Mouse (Mus musculus) neural tube, embryonic 11.5 days (tissue): ENCODE results near the gene Rtp2. TPM values are rescaled to one million over a fixed set of nuclear protein-coding genes. Genes with fewer than 3 reads are reported as not detected.

Experiments used
- ATAC-seq: fragments of 200-750 bp; cut with Nextera tagmentation; 2 replicates; pipeline ENCODE4 v1.8.0; 2017; ENCODE audit warnings: moderate number of reproducible peaks, mild to moderate bottlenecking, moderate TSS enrichment, moderate library complexity; ENCODE audit not compliant: insufficient read depth, low FRiP score, low TSS enrichment
- DNase-seq: peaks from one replicate; pipeline ENCODE4 v3.0.0-alpha.2; 2015; ENCODE audit warnings: low spot score
- H3K27ac ChIP-seq: fragments of 300-500 bp; sonication (generic); 2 replicates; pipeline ENCODE4 v1.5.1; 2014; ENCODE audit warnings: low read depth, mild to moderate bottlenecking, low read length
- H3K27me3 ChIP-seq: fragments of 300-500 bp; sonication (generic); 2 replicates; pipeline ENCODE4 v1.6.1; 2014; ENCODE audit warnings: mild to moderate bottlenecking, low read length, mixed read lengths; ENCODE audit not compliant: control insufficient read depth, insufficient read depth
- H3K36me3 ChIP-seq: fragments of 300-500 bp; sonication (generic); 2 replicates; pipeline ENCODE4 v1.6.1; 2014; ENCODE audit warnings: mild to moderate bottlenecking, low read length, moderate library complexity, mixed read lengths; ENCODE audit not compliant: control insufficient read depth, insufficient read depth
- H3K4me1 ChIP-seq: fragments of 300-500 bp; sonication (generic); 2 replicates; pipeline ENCODE4 v1.6.1; 2014; ENCODE audit warnings: low read length, mixed read lengths; ENCODE audit not compliant: control insufficient read depth, insufficient read depth
- H3K4me2 ChIP-seq: fragments of 300-500 bp; sonication (generic); 2 replicates; pipeline ENCODE4 v1.6.1; 2014; ENCODE audit warnings: low read depth, mild to moderate bottlenecking, moderate library complexity
- H3K4me3 ChIP-seq: fragments of 300-500 bp; sonication (generic); 2 replicates; pipeline ENCODE4 v1.5.1; 2014; ENCODE audit warnings: low read depth, low read length
- H3K9ac ChIP-seq: fragments of 300-500 bp; sonication (generic); 2 replicates; pipeline ENCODE4 v1.6.1; 2014; ENCODE audit warnings: mild to moderate bottlenecking, low read length
- H3K9me3 ChIP-seq: fragments of 300-500 bp; sonication (generic); 2 replicates; pipeline ENCODE4 v1.6.1; 2016; ENCODE audit warnings: low read length; ENCODE audit not compliant: control insufficient read depth
- WGBS: fragments of 180-500 bp; shearing (Covaris S2); extraction: QIAGEN DNeasy Blood & Tissue Kit; methylation state at CpG from one replicate; pipeline ENCODE4 v1.1.7; 2014; 5-methylcytosine and 5-hydroxymethylcytosine counted together
- polyA plus RNA-seq: library from polyadenylated mRNA; unstranded; fragments of >200 nt; fragmentation: Nextera tagmentation; extraction: Ambion mirVana; gene quantifications from 2 replicates; pipeline ENCODE4 v1.2.1, GENCODE M21; 2014

The Rtp2 gene
- polyA plus RNA-seq, 1 experiment from 2014 or later, result not detected

DNA sequence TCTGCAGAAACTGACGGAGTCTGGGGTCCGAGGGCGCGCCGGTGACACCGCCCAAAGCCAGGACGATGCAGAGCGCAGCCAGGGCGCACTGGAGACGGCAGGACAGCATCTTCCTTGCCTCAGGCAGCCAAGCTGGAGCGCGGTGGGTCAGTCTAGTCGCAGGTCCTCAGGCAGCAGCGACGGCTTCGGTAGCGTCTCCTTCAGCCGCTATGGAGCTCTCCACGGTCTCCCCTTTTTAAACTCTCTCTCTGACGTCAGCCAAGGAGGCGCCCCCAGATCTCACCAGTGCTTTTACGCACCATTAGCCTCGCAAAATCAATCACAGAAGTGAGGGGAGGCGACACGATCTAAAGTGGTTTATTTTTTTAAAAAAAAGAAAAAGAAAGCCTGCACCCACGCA, 41.6 kb downstream of the Rtp2 start, which contains the start of gene Sst:
Gene Sst, minus strand, starts transcription at position 323 of the 400 bp plus-strand sequence.
- peak; percentile 34 for DNase-seq
- peak within 1 kb of the TSS; percentile 18; the same call in 1 of the 2 replicates for H3K9ac ChIP-seq

DNA sequence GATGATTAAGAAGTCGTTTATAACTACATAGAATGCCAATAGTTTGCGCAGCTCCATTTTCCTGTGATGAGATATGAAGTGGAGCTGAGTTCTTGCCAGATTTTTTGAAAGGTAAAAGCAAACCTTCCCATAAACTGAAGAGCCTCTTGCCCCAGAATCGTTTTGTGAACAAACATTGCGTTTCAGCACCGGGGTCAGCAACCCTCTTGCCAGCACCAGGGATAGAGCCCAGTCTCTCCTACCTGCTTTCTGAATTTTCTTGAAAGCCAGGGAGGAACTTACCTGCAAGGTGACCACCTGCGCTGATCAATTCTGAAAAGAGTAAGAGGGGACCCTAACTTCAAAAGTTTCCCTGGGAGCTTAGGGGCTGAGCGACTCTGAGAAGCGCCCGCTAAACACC, 42.0 kb downstream of the Rtp2 start:
- Histone ChIP-seq H3K27me3 (peaks cover 20% of the 10 kb centered on the region), H3K4me2 (peak overlapping the region; percentile 36), H3K4me3 (peak overlapping the region; percentile 18), H3K27ac (no peak overlapping the region), H3K9ac (peak overlapping the region; percentile 18; the same call in 1 of the 2 replicates), H3K4me1 (no peaks in the 10 kb centered on the region), H3K36me3 (no peaks in the 10 kb centered on the region), H3K9me3 (no peaks in the 10 kb centered on the region)
- 6% methylated on average over 9 of the region's 9 CpGs for WGBS
- ATAC-seq (no peak), DNase-seq (peak; percentile 29)

More for the DNA sequence above, 41.6 kb downstream of the Rtp2 start, which contains the start of gene Sst:
- Histone ChIP-seq H3K9me3 (no peaks in the 10 kb centered on the region), H3K4me1 (no peaks in the 10 kb centered on the region), H3K4me2 (peak within 1 kb of the TSS; percentile 36), H3K27me3 (peaks cover 20% of the 10 kb centered on the region), H3K27ac (no peak within 1 kb of the TSS), H3K36me3 (no peaks in the 10 kb centered on the region), H3K4me3 (peak within 1 kb of the TSS; percentile 18)
- no peak for ATAC-seq
- WGBS, result 6% methylated on average over 26 of the region's 26 CpGs

DNA sequence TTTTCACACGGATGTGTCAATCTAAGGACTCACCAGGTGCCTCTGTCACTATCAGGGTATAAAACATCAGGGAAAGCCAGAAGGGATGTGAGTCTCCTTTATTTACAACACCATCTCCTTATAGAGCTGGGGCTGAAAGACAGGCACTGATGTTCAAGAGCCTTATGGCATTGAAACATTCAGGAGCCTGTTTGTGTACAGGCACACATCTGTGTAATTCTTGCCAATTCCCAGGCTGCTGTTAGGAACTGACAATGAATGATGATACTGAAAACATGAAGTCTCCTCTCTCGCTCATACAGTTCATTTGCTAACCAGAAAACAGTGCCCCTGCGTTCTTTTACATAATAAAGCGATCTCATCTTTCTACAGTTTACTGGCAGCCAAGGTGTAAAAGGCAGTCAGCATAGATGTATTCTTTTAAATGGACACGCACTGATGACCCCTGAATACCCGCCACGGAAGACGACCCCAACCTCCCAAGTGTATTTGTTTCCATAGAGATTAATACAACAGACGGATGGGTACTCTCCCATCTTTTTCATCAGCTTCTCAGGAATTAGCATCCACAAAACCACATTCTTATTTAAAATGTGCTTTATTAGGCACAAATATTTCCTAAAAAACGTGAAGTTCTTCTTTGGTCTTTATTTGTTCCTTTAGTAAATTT, 44.1 kb downstream of the Rtp2 start:
- Histone ChIP-seq H3K27me3 (peaks cover 20% of the 10 kb centered on the region), H3K4me1 (no peaks in the 10 kb centered on the region), H3K36me3 (no peaks in the 10 kb centered on the region), H3K27ac (no peak overlapping the region), H3K4me2 (no peak overlapping the region), H3K9ac (no peak overlapping the region), H3K4me3 (no peak overlapping the region), H3K9me3 (no peaks in the 10 kb centered on the region)
- WGBS, result 61% methylated on average over 10 of the region's 10 CpGs
- no peak for ATAC-seq
- peak; percentile 20 for DNase-seq

DNA sequence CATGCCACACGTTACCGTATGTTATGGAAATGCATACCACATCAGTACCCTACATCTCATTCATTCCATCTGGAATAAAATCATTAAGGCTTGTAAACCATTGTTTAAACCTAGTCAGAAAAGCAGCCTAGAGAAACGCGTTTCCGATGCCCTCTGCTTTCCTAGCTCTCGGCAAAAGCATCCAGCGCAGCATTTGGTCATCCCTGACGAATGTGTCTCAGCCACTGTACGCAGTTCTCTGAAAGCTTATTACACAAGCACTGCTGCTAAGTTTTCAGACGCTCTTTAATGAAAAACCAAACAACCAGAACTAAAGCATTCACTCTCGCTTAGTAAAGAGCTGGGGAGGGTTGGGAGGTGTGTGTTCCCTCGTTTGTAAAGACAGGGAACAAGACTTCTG, 47.1 kb downstream of the Rtp2 start:
- Histone ChIP-seq H3K9ac (no peak overlapping the region), H3K4me2 (no peak overlapping the region), H3K27me3 (peaks cover 4% of the 10 kb centered on the region; the same call in 1 of the 2 replicates), H3K4me3 (no peak overlapping the region), H3K4me1 (no peaks in the 10 kb centered on the region), H3K27ac (no peak overlapping the region), H3K36me3 (no peaks in the 10 kb centered on the region), H3K9me3 (no peaks in the 10 kb centered on the region)
- ATAC-seq, result no peak
- no peak for DNase-seq
- WGBS, result 81% methylated on average over 12 of the region's 12 CpGs

Other genes starting within 250 kb of the Rtp2 start
- gene Sst, start 41.4 kb downstream of the Rtp2 start, polyA plus RNA-seq, result 97.3 and 106 TPM in 2 replicates
- not detected in 2 replicates for gene Gm37419, start 56.1 kb upstream of the Rtp2 start, polyA plus RNA-seq
- gene Bcl6, start 56.5 kb upstream of the Rtp2 start, polyA plus RNA-seq, result 0.14 and 0.16 TPM in 2 replicates